Mouse (Mus musculus) limb, embryonic 10.5 days (tissue): Measurements from ENCODE around the gene 1110004F10Rik. TPM values are rescaled to one million over a fixed set of nuclear protein-coding genes. Genes with fewer than 3 reads are reported as not detected.

ENCODE experiments used
- DNase-seq: peaks from one replicate; pipeline ENCODE4 v3.0.0-alpha.2; 2017; ENCODE audit warnings: low spot score
- H3K27ac ChIP-seq: fragments of 300-500 bp; sonication (generic); 2 replicates; pipeline ENCODE4 v1.5.1; 2016; ENCODE audit warnings: mild to moderate bottlenecking
- H3K27me3 ChIP-seq: fragments of 300-500 bp; sonication (generic); 2 replicates; pipeline ENCODE4 v1.6.1; 2016; ENCODE audit warnings: low read depth, mild to moderate bottlenecking; ENCODE audit not compliant: poor library complexity, severe bottlenecking
- H3K36me3 ChIP-seq: fragments of 300-500 bp; sonication (generic); 2 replicates; pipeline ENCODE4 v1.6.1; 2016; ENCODE audit warnings: mild to moderate bottlenecking, moderate library complexity
- H3K4me1 ChIP-seq: fragments of 300-500 bp; sonication (generic); 2 replicates; pipeline ENCODE4 v1.6.1; 2016
- H3K4me3 ChIP-seq: fragments of 300-500 bp; sonication (generic); 2 replicates; pipeline ENCODE4 v1.5.1; 2016; ENCODE audit warnings: mild to moderate bottlenecking, moderate library complexity
- H3K9me3 ChIP-seq: fragments of 300-500 bp; sonication (generic); replicated peaks from 2 replicates; pipeline ENCODE4 v1.6.1; 2016; ENCODE audit warnings: mild to moderate bottlenecking
- WGBS: fragments of 180-500 bp; shearing (Covaris S2); methylation state at CpG from one replicate; pipeline ENCODE4 v1.1.7; 2016; 5-methylcytosine and 5-hydroxymethylcytosine counted together
- polyA plus RNA-seq: library from polyadenylated mRNA; unstranded; fragments of >200 nt; fragmentation: Nextera tagmentation; extraction: Ambion mirVana; gene quantifications from 2 replicates; pipeline ENCODE4 v1.2.1, GENCODE M21; 2016

The 1110004F10Rik gene
- polyA plus RNA-seq, 1 experiment from 2014 or later: 347 TPM

DNA sequence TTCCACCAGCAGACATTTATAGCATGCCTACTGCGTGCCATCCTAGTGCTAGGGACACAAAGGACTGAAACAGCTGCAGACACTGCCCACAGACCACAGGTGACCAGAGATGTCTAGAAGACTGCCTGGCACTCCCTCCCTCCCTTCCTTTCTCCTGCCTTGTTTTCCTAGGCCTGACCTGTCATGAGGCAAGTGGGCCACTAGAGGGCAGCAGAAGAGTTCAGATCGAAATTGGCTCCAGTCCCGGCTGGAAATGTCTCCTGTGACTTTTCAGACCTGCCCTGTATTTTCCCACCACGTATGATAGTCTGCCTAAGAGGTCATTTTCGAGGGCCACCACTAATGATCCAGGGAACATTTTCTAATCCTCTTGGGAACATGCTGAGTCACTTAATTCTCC lies 92.9 kb downstream of the 1110004F10Rik start:
- Histone ChIP-seq H3K4me3 (no peak overlapping the region), H3K4me1 (peaks cover 12% of the 10 kb centered on the region; the same call in 1 of the 2 replicates), H3K9me3 (no peaks in the 10 kb centered on the region), H3K36me3 (no peaks in the 10 kb centered on the region), H3K27me3 (0 out of 2 replicates have a peak, but pooled peaks cover 2% of the 10 kb centered on the region), H3K27ac (peak overlapping the region; percentile 58)
- peak; percentile 87 for DNase-seq
- 4% methylated on average over 5 of the region's 5 CpGs for WGBS

DNA sequence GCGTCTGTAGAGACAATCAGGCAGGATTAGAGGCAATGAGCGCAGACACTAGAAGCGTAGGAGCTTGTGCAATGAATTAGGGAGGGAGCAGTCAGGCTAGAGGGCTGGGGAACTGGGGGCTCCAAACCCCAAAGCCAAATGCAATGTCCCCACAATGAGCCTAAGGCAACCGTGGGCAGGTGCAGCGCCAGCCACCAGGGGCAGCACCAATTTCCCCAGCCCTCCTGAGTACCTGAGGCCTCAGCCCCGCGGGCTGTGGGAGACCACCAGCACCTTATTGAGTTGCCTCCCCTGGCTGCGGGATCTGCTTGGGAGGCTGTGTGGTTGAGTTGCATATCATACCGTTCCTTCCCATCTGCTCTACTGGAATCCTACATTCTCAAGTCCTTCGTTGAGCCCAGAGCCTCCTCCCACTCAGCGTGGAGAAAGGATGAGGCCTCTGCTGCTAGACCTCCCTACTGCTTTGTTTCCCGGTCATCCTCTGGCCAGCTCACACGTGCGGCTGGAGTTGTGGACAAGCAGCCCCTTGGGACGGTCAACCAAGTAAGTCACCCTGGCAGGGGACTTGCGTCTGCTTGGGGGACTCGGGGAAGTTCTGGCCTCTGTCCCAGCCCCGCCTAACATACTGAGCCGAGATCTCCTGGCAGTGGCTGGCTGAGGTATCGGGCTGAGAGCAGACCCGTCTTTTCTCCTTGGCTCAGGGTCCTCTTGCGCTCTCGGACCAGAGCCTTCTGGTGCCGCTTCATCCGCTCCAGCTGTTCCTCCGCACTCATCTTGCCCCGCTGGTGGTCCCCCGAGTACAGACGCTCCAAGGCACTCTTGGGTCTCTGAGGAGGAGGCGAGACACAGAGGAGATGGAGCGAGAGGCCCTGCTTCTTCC lies 95.5 kb downstream of the 1110004F10Rik start:
- Histone ChIP-seq H3K36me3 (no peaks in the 10 kb centered on the region), H3K27me3 (0 out of 2 replicates have a peak, but pooled peaks cover 2% of the 10 kb centered on the region), H3K27ac (no peak overlapping the region), H3K9me3 (no peaks in the 10 kb centered on the region), H3K4me1 (peaks cover 17% of the 10 kb centered on the region), H3K4me3 (no peak overlapping the region)
- no peak for DNase-seq
- WGBS: 77% methylated on average over 31 of the region's 31 CpGs

GRCm38 (mm10) chr7:116137149-116137548 lies 98.0 kb downstream of the 1110004F10Rik start:
- H3K9me3 ChIP-seq: no peaks in the 10 kb centered on the region
- DNase-seq: no peak
- H3K4me1 ChIP-seq: peaks cover 19% of the 10 kb centered on the region
- H3K27me3 ChIP-seq: 0 out of 2 replicates have a peak, but pooled peaks cover 2% of the 10 kb centered on the region
- H3K27ac ChIP-seq: no peak overlapping the region
- no peak overlapping the region for H3K4me3 ChIP-seq
- 83% methylated on average over 12 of the region's 12 CpGs for WGBS
- H3K36me3 ChIP-seq: no peaks in the 10 kb centered on the region

DNA sequence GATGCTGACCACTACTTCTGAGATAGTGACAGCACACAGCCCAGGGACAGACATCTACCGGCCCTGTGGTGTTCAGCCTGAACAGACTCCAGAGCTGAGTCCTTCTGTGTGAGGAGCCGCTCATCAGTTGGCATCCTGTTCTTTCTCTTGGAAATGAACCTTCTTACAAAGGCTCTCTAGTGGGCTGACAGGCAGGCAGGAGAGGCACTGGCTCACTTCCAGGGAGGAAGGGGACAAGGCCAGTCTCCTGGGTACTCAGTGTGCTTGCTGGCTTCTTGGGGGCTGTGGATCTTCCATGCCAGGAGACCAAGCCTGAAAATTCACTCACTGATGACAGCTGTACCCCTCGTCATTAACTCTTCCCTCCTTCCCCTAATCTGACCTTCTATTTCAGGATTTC lies 98.5 kb downstream of the 1110004F10Rik start:
- WGBS: 73% methylated on average over 3 of the region's 3 CpGs
- H3K9me3 ChIP-seq: no peaks in the 10 kb centered on the region
- no peaks in the 10 kb centered on the region for H3K36me3 ChIP-seq
- H3K4me3 ChIP-seq: no peak overlapping the region
- H3K4me1 ChIP-seq: peaks cover 17% of the 10 kb centered on the region
- no peak for DNase-seq
- 0 out of 2 replicates have a peak, but pooled peaks cover 2% of the 10 kb centered on the region for H3K27me3 ChIP-seq
- H3K27ac ChIP-seq: 0 out of 2 replicates have a peak overlapping the region, but pooled peaks have one; percentile 11

DNA sequence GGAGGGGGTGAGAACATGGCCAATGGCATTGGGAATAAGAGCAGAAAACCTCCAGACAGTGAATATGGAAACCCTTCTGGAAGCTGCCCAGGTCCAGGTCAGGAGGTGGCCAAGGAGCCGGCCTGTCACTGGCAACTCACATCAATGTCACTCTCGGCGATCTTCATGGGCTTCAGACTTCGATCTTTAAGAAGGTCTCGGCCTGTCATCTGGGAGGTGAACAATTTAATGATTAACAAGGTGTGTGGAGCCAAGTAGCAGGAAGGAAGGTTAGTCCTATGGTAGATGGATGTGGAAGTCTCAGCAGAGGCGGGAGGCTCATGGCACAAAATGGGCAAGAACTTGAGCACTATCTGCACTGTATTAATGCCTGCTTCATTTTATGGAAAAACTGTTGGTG lies 105.8 kb downstream of the 1110004F10Rik start:
- H3K27ac ChIP-seq: no peak overlapping the region
- WGBS: 97% methylated on average over 6 of the region's 6 CpGs
- no peak overlapping the region for H3K4me3 ChIP-seq
- H3K4me1 ChIP-seq: peaks cover 2% of the 10 kb centered on the region; the same call in 1 of the 2 replicates
- no peaks in the 10 kb centered on the region for H3K27me3 ChIP-seq
- no peaks in the 10 kb centered on the region for H3K9me3 ChIP-seq
- H3K36me3 ChIP-seq: no peaks in the 10 kb centered on the region
- DNase-seq: no peak

- Histone ChIP-seq H3K36me3 (no peaks in the 10 kb centered on the region), H3K4me3 (no peak overlapping the region), H3K27ac (no peak overlapping the region), H3K27me3 (no peaks in the 10 kb centered on the region), H3K4me1 (no peaks in the 10 kb centered on the region), H3K9me3 (no peaks in the 10 kb centered on the region)
- 90% methylated on average over 2 of the region's 2 CpGs for WGBS
- DNase-seq: no peak
Measured at GRCm38 (mm10) chr7:116147114-116147513, 107.9 kb downstream of the 1110004F10Rik start.

DNA sequence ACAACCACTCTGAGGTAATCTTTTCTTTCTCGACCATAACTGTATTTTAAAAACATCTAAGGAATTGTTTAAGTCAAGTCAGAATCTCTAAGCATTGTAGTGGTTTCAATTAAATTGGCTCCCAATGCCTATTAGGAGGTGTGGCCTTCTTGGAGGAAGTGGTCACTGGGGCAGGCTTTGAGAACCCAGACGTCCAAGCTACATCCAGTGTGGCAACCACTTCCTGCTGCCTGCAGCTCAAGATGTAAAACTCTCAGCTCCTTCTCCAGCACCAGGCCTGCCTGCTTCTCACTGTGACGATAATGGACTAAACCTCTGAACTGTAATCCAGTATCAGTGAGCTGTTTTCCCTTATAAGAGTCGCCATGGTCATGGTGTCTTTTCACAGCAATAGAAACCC lies 110.4 kb downstream of the 1110004F10Rik start:
- 71% methylated on average over 4 of the region's 4 CpGs for WGBS
- no peak for DNase-seq
- no peaks in the 10 kb centered on the region for H3K9me3 ChIP-seq
- no peak overlapping the region for H3K27ac ChIP-seq
- H3K36me3 ChIP-seq: no peaks in the 10 kb centered on the region
- H3K4me3 ChIP-seq: no peak overlapping the region
- no peaks in the 10 kb centered on the region for H3K27me3 ChIP-seq
- H3K4me1 ChIP-seq: no peaks in the 10 kb centered on the region

- Histone ChIP-seq H3K27ac (no peak overlapping the region), H3K4me3 (no peak overlapping the region), H3K36me3 (no peaks in the 10 kb centered on the region), H3K9me3 (no peaks in the 10 kb centered on the region), H3K27me3 (0 out of 2 replicates have a peak, but pooled peaks cover 7% of the 10 kb centered on the region), H3K4me1 (peaks cover 6% of the 10 kb centered on the region)
- WGBS: 58% methylated on average over 2 of the region's 2 CpGs
- DNase-seq: no peak
Measured at GRCm38 (mm10) chr7:116153781-116154368, 114.7 kb downstream of the 1110004F10Rik start.

Other genes starting within 250 kb of the 1110004F10Rik start
- gene Sox6, start 601 bp upstream of the 1110004F10Rik start, polyA plus RNA-seq: 16.5 and 23.7 TPM in 2 replicates
- gene Gm4353, start 45.2 kb downstream of the 1110004F10Rik start, polyA plus RNA-seq: 1.1 and 1.3 TPM in 2 replicates